Mouse (Mus musculus) lung, postnatal 0 days (tissue): ENCODE measurements around the gene Gm37240. TPM values are rescaled to one million over a fixed set of nuclear protein-coding genes. Genes with fewer than 3 reads are reported as not detected.

Source experiments
- ATAC-seq: fragments of 200-750 bp; cut with Nextera tagmentation; 2 replicates; pipeline ENCODE4 v1.8.0; 2017; ENCODE audit warnings: moderate library complexity
- DNase-seq: peaks from one replicate; pipeline ENCODE4 v3.0.0-alpha.2; 2016; ENCODE audit warnings: low spot score
- H3K27ac ChIP-seq: fragments of 300-500 bp; sonication (generic); 2 replicates; pipeline ENCODE4 v1.5.1; 2014; ENCODE audit warnings: antibody characterized with exemption, mild to moderate bottlenecking, low read length, mixed read lengths
- H3K27me3 ChIP-seq: fragments of 300-500 bp; sonication (generic); replicated peaks from 2 replicates; pipeline ENCODE4 v1.6.1; 2014; ENCODE audit warnings: low read length, mixed read lengths; ENCODE audit not compliant: insufficient read depth
- H3K36me3 ChIP-seq: fragments of 300-500 bp; sonication (generic); 2 replicates; pipeline ENCODE4 v1.6.1; 2014; ENCODE audit warnings: low read length, mixed read lengths; ENCODE audit not compliant: insufficient read depth
- H3K4me1 ChIP-seq: fragments of 300-500 bp; sonication (generic); 2 replicates; pipeline ENCODE4 v1.6.1; 2014; ENCODE audit warnings: antibody characterized with exemption, low read depth, low read length, mixed read lengths; ENCODE audit not compliant: insufficient read depth
- H3K4me2 ChIP-seq: fragments of 300-500 bp; sonication (generic); replicated peaks from 2 replicates; pipeline ENCODE4 v1.6.1; 2014; ENCODE audit warnings: low read depth, mild to moderate bottlenecking, low read length, moderate library complexity, mixed read lengths
- H3K4me3 ChIP-seq: fragments of 300-500 bp; sonication (generic); 2 replicates; pipeline ENCODE4 v1.5.1; 2014; ENCODE audit warnings: low read depth, low read length
- H3K9ac ChIP-seq: fragments of 300-500 bp; sonication (generic); replicated peaks from 2 replicates; pipeline ENCODE4 v1.6.1; 2014; ENCODE audit warnings: low read depth, mild to moderate bottlenecking
- H3K9me3 ChIP-seq: fragments of 300-500 bp; sonication (generic); 2 replicates; pipeline ENCODE4 v1.6.1; 2016; ENCODE audit warnings: low read length, mixed read lengths
- CTCF ChIP-seq: IDR thresholded peaks from 2 replicates; pipeline ENCODE4 v1.5.1; 2016; ENCODE audit warnings: antibody characterized with exemption, mild to moderate bottlenecking
- EP300 ChIP-seq: IDR thresholded peaks from 2 replicates; pipeline ENCODE4 v1.6.1; 2016; ENCODE audit warnings: antibody characterized with exemption, mild to moderate bottlenecking, control low read depth
- WGBS: fragments of 180-500 bp; shearing (Covaris S2); extraction: QIAGEN DNeasy Blood & Tissue Kit; methylation state at CpG from one replicate; pipeline ENCODE4 v1.1.7; 2014; 5-methylcytosine and 5-hydroxymethylcytosine counted together
- polyA plus RNA-seq: library from polyadenylated mRNA; unstranded; fragments of >200 nt; fragmentation: Nextera tagmentation; extraction: Ambion mirVana; gene quantifications from 2 replicates; pipeline ENCODE4 v1.2.1, GENCODE M21; 2015

Gene Gm37240
- polyA plus RNA-seq, 1 experiment from 2014 or later = 8.9 TPM

GRCm38 (mm10) chr3:84601870-84602495 is 1285.3 kb downstream of the Gm37240 start:
- ATAC-seq (no peak; the same call in 1 of the 2 replicates), DNase-seq (peak; percentile 25)
- TF ChIP-seq CTCF (no peak), EP300 (no peak)
- H3K9me3 ChIP-seq = no peaks in the 10 kb centered on the region
- no peaks in the 10 kb centered on the region for H3K27me3 ChIP-seq
- no peaks in the 10 kb centered on the region for H3K36me3 ChIP-seq
- H3K27ac ChIP-seq = 0 out of 2 replicates have a peak overlapping the region, but pooled peaks have one; percentile 32
- H3K4me1 ChIP-seq = peaks cover 8% of the 10 kb centered on the region; the same call in 1 of the 2 replicates
- no peak overlapping the region for H3K4me2 ChIP-seq
- no peak overlapping the region for H3K4me3 ChIP-seq
- H3K9ac ChIP-seq = no peak overlapping the region
- 59% methylated on average over 9 of the region's 9 CpGs for WGBS

- no peak overlapping the region for H3K4me3 ChIP-seq
- 67% methylated on average over 6 of the region's 6 CpGs for WGBS
- peak overlapping the region; percentile 28 for H3K27ac ChIP-seq
- no peaks in the 10 kb centered on the region for H3K9me3 ChIP-seq
- H3K9ac ChIP-seq = no peak overlapping the region
- H3K27me3 ChIP-seq = no peaks in the 10 kb centered on the region
- TF ChIP-seq EP300 = no peak
- TF ChIP-seq CTCF = no peak
- H3K4me1 ChIP-seq = peaks cover 11% of the 10 kb centered on the region; the same call in 1 of the 2 replicates
- no peak overlapping the region for H3K4me2 ChIP-seq
- no peak for ATAC-seq
- no peak for DNase-seq
- H3K36me3 ChIP-seq = no peaks in the 10 kb centered on the region
Measured at GRCm38 (mm10) chr3:84598756-84599155, 1288.6 kb downstream of the Gm37240 start.

DNA sequence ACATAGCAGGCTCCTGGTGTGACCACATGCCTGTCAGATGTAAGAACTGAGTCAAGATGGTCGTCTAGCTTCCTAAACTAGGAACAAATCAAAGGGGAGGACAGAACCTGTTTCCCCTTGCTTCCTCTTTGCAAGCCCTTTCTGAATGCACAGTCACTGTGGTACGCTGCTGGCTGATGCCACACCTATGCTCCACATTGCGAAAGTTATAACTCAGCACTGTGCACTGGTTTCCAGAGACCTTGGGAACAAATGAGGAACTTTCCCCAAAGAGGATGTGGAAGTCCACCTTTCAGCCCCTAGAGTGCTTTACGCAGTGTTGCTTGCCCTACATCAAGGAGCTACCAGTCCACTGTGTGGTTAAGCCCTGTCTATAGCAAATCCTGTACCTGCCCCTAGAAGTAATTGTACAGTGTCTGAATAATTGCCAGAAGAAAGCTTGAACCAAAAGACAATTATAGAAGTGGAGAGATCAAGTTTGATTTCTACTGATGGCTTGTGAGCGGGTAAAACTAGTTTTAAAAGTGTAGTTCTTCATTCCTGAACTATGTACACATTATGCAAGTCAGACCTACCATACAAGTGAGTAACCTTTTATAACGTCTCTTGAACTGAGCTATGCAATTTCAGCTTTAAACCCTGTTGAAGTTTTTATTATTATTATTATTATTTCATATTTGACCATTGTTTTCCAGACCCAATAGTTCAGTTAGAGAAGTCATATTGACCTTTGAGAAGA is 1289.2 kb downstream of the Gm37240 start:
- DNase-seq = peak; percentile 87
- H3K4me1 ChIP-seq = peaks cover 11% of the 10 kb centered on the region; the same call in 1 of the 2 replicates
- TF ChIP-seq EP300 (peak; percentile 41; the same call in 1 of the 2 replicates), CTCF (no peak)
- 48% methylated on average over 6 of the region's 6 CpGs for WGBS
- no peaks in the 10 kb centered on the region for H3K9me3 ChIP-seq
- H3K27ac ChIP-seq = peak overlapping the region; percentile 71
- H3K36me3 ChIP-seq = no peaks in the 10 kb centered on the region
- H3K4me2 ChIP-seq = no peak overlapping the region
- ATAC-seq = peak; percentile 88
- no peaks in the 10 kb centered on the region for H3K27me3 ChIP-seq
- no peak overlapping the region for H3K4me3 ChIP-seq
- no peak overlapping the region for H3K9ac ChIP-seq

DNA sequence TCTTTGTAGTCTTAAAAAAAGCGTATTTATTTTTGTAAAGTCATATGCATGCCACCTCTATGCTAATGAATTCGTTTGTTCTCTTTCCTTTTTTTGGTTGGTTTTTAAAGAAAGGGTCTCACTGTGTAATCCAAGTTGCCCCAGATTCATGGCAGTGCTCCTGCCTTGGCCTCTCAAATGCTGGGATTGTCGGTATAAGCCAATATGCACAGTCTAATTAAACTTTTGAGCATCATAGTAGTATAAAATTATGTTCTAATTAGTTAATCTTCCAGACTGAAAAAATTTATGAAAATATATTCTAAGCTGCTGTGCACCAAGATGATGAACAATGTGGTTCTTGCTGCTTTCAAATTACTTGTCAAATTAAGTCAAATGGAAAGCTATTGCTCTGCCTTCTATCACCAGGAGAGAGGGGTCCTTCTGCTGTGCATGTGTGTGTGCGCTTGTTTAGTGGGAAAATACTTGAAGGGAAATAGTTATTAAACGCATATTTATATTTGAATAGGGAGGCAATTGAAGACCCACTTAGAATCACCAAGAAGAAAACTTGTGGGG is 1291.6 kb downstream of the Gm37240 start:
- no peak overlapping the region for H3K9ac ChIP-seq

GRCm38 (mm10) chr3:84594894-84595676 is 1292.2 kb downstream of the Gm37240 start:
- WGBS = 2% methylated on average over 23 of the region's 23 CpGs
- no peak for ATAC-seq

More for the DNA sequence above, 1291.6 kb downstream of the Gm37240 start:
- WGBS = 42% methylated on average over 5 of the region's 5 CpGs
- ATAC-seq (no peak), DNase-seq (no peak)
- Histone ChIP-seq H3K4me1 (0 out of 2 replicates have a peak, but pooled peaks cover 4% of the 10 kb centered on the region), H3K9me3 (no peaks in the 10 kb centered on the region), H3K27ac (no peak overlapping the region), H3K36me3 (no peaks in the 10 kb centered on the region), H3K27me3 (no peaks in the 10 kb centered on the region), H3K4me2 (peak overlapping the region; percentile 64; the same call in 1 of the 2 replicates), H3K4me3 (peak overlapping the region; percentile 35; the same call in 1 of the 2 replicates)
- TF ChIP-seq CTCF (no peak), EP300 (no peak)

More at GRCm38 (mm10) chr3:84594894-84595676, 1292.2 kb downstream of the Gm37240 start:
- Histone ChIP-seq H3K4me2 (peak overlapping the region; percentile 64), H3K4me3 (peak overlapping the region; percentile 35), H3K9ac (peak overlapping the region; percentile 24; the same call in 1 of the 2 replicates), H3K36me3 (no peaks in the 10 kb centered on the region), H3K27ac (no peak overlapping the region), H3K9me3 (no peaks in the 10 kb centered on the region), H3K4me1 (0 out of 2 replicates have a peak, but pooled peaks cover 4% of the 10 kb centered on the region), H3K27me3 (no peaks in the 10 kb centered on the region)
- peak; percentile 27 for DNase-seq
- TF ChIP-seq CTCF = no peak
- TF ChIP-seq EP300 = no peak
